In genomic region chr2:128312084-128312594, GRCm38 (mm10) we compare ENCODE assay signal across 7 mouse cellular contexts.
DNase-seq lines count a peak whose midpoint lies in the region; TF ChIP-seq lines count a peak whose summit lies in the region.

No protein-coding gene starts in this region.

- intact Hi-C loops in left cerebral cortex, postnatal 4 days (cut with DNase I) = no loop called here

- H3K27ac ChIP-seq in midbrain, embryonic 10.5 days (replicated peaks) = peak overlapping the region; percentile 72
- no peak overlapping the region for H3K27ac ChIP-seq in small intestine, adult 2 months (ENCODE audit: insufficient read depth, low read depth, low read length)

- H3K4me1 ChIP-seq in midbrain, embryonic 10.5 days = peaks cover 32% of the 10 kb centered on the region
- peaks cover 3% of the 10 kb centered on the region; the same call in 1 of the 2 replicates for H3K4me1 ChIP-seq in small intestine, adult 2 months (ENCODE audit: control insufficient read depth, insufficient read depth, insufficient read length, low read length)

- H3K27me3 ChIP-seq in midbrain, embryonic 10.5 days (ENCODE audit: low read depth, poor library complexity, severe bottlenecking) = peaks cover 30% of the 10 kb centered on the region
- H3K27me3 ChIP-seq in small intestine, adult 2 months (ENCODE audit: control insufficient read depth, insufficient read depth, low read length) = no peaks in the 10 kb centered on the region

- peak; percentile 69 for DNase-seq in adrenal gland, postnatal 10 days
- DNase-seq in cerebellum, postnatal 4 days (ENCODE audit: low spot score in 2 of 2) = peak; percentile 46 to 74
- DNase-seq in gastrocnemius, postnatal 4 days (ENCODE audit: low spot score in 2 of 2) = peak; percentile 76 to 85
- peak; percentile 58 for DNase-seq in induced T-regulatory cell, adult 2 months (ENCODE audit: low read depth)
- DNase-seq in left cerebral cortex, postnatal 4 days = peak; percentile 86
- peak; percentile 48 for DNase-seq in midbrain, embryonic 10.5 days (ENCODE audit: low spot score)

- no peaks in the 10 kb centered on the region for H3K36me3 ChIP-seq in midbrain, embryonic 10.5 days
- no peaks in the 10 kb centered on the region for H3K36me3 ChIP-seq in small intestine, adult 2 months (ENCODE audit: control insufficient read depth, insufficient read depth, low read length)

- peak overlapping the region; percentile 48 for H3K4me3 ChIP-seq in midbrain, embryonic 10.5 days
- H3K4me3 ChIP-seq in small intestine, adult 2 months (ENCODE audit: low read depth, low read length) = peak overlapping the region; percentile 47

- 1% methylated on average over 14 of the region's 14 CpGs for WGBS in midbrain, embryonic 10.5 days
- WGBS in small intestine, adult 2 months = 6% methylated on average over 14 of the region's 14 CpGs

- no peak for TF ChIP-seq CTCF in small intestine, adult 2 months (IDR thresholded peaks at IDR 0.05; ENCODE audit: extremely low read depth, insufficient read length, insufficient replicate concordance, low read depth, low read length)

- H3K9me3 ChIP-seq in midbrain, embryonic 10.5 days (replicated peaks) = no peaks in the 10 kb centered on the region

- TF ChIP-seq POLR2A in small intestine, adult 2 months (IDR thresholded peaks at IDR 0.05; ENCODE audit: low read depth, low read length) = no peak
